Mouse (Mus musculus): ENCODE data around the gene Zfp213.

GRCm38 (mm10) chr17:23585721-23586491 lies 21.9 kb upstream of the Zfp213 start:
- TF ChIP-seq CTCF (IDR thresholded peaks at IDR 0.05; ENCODE audit: insufficient read depth, low read depth, low read length) (no peak), POLR2A (IDR thresholded peaks at IDR 0.05; ENCODE audit: insufficient read depth, low read depth, low read length) (0 out of 2 replicates have a peak, but pooled peaks have one; percentile 42)

Measured in olfactory bulb, adult 2 months (tissue).